Mouse (Mus musculus) urinary bladder, postnatal 36 days (tissue): ENCODE data around the gene Rce1.
"Not testable (repeated sequence)": the region's sequence is repeated elsewhere in the genome, so short reads cannot be mapped to it uniquely, and the experiment has no call there.

Source experiments
- DNase-seq, 2 experiments: peaks; one replicate each; pipeline ENCODE4 v3.0.0; 2022; ENCODE audit warnings: low spot score in 2 of 2, mixed read lengths in 1 of 2

The Rce1 gene

GRCm38 (mm10) chr19:4613464-4614304 lies 11.8 kb downstream of the Rce1 start:
- no peak for DNase-seq

- no peak for DNase-seq
Observed at GRCm38 (mm10) chr19:4612181-4612961, 13.1 kb downstream of the Rce1 start.

GRCm38 (mm10) chr19:4610109-4610508 lies 15.3 kb downstream of the Rce1 start:
- DNase-seq: no peak

- DNase-seq: no peak
Observed at GRCm38 (mm10) chr19:4608511-4608910, 16.9 kb downstream of the Rce1 start.

- DNase-seq: no peak
Observed at GRCm38 (mm10) chr19:4607406-4607805, 18.0 kb downstream of the Rce1 start.

- no peak for DNase-seq
Observed at GRCm38 (mm10) chr19:4605654-4606053, 19.8 kb downstream of the Rce1 start.

GRCm38 (mm10) chr19:4603801-4604723 lies 21.4 kb downstream of the Rce1 start:
- peak in 1 of 2 experiments; percentile 52 for DNase-seq

- no peak for DNase-seq
Observed at GRCm38 (mm10) chr19:4602459-4602858, 23.0 kb downstream of the Rce1 start.

- DNase-seq: no peak
Observed at GRCm38 (mm10) chr19:4596071-4596470, 29.4 kb downstream of the Rce1 start.

- DNase-seq: peak in 1 of 2 experiments; percentile 50
Observed at GRCm38 (mm10) chr19:4593792-4594522, 31.5 kb downstream of the Rce1 start.

- no peak for DNase-seq
Observed at GRCm38 (mm10) chr19:4590025-4590424, 35.4 kb downstream of the Rce1 start.

- DNase-seq: no peak
Observed at GRCm38 (mm10) chr19:4589081-4589480, 36.4 kb downstream of the Rce1 start.

GRCm38 (mm10) chr19:4588430-4588829 lies 37.0 kb downstream of the Rce1 start:
- no peak for DNase-seq

GRCm38 (mm10) chr19:4587426-4587825 lies 38.0 kb downstream of the Rce1 start:
- DNase-seq: no peak

- DNase-seq: not testable (repeated sequence)
Observed at GRCm38 (mm10) chr19:4586783-4587182, 38.7 kb downstream of the Rce1 start.

- no peak for DNase-seq
Observed at GRCm38 (mm10) chr19:4583856-4584255, 41.6 kb downstream of the Rce1 start.

- DNase-seq: no peak
Observed at GRCm38 (mm10) chr19:4579296-4579695, 46.1 kb downstream of the Rce1 start.

GRCm38 (mm10) chr19:4578799-4579198 lies 46.6 kb downstream of the Rce1 start:
- DNase-seq: peak in 1 of 2 experiments; percentile 35

GRCm38 (mm10) chr19:4573241-4573640 lies 52.2 kb downstream of the Rce1 start:
- DNase-seq: no peak
